22 mouse cellular contexts compared by ENCODE assay signal in the genomic region with DNA sequence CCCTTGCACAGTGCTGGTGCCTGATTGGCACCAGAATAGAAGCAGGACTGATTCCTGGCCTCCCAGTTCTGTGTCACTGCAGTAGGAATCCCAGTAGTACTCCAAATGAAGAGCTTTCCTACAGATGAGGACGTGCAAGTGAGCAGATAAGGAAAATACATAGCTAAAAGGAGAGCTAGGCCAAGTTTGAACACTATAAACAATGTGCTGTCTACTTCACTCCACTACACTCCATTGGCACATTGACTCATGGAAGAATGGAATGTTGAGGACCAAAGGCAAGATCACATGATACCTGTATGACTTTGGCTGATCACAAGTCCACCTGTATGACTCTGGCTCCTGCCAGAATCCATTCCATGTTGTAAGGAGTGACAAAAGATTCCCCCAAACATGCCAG.
DNase-seq lines count a peak whose midpoint lies in the region; ATAC-seq and TF ChIP-seq lines count a peak whose summit lies in the region.
"Had no signal": no experiment of that assay in that cellular context is flagged by ENCODE, and none has a peak within 500 bp of the region (broad histone marks: within the 10 kb centered on the region; RNA-seq: fewer than 3 reads in every experiment).

No protein-coding gene starts in this region.

- H3K36me3 ChIP-seq in lung, embryonic 16.5 days (ENCODE audit: control insufficient read depth, insufficient read depth, low read length) = no peaks in the 10 kb centered on the region
- no peaks in the 10 kb centered on the region for H3K36me3 ChIP-seq in lung, postnatal 0 days (ENCODE audit: insufficient read depth, low read length)
- H3K36me3 ChIP-seq: G1E had no signal

- no peaks in the 10 kb centered on the region for H3K27me3 ChIP-seq in lung, embryonic 16.5 days (ENCODE audit: control insufficient read depth, insufficient read depth, low read depth, low read length)
- no peaks in the 10 kb centered on the region for H3K27me3 ChIP-seq in lung, postnatal 0 days (replicated peaks; ENCODE audit: insufficient read depth, low read length)
- H3K27me3 ChIP-seq: CH12.LX had no signal

- TF ChIP-seq POLR2A in lung, adult 2 months (IDR thresholded peaks at IDR 0.05; ENCODE audit: borderline replicate concordance, extremely low read depth, low read depth, low read length) = no peak

- H3K27ac ChIP-seq in lung, embryonic 16.5 days (ENCODE audit: low read length) = no peak overlapping the region
- no peak overlapping the region for H3K27ac ChIP-seq in lung, postnatal 0 days (ENCODE audit: low read length)

- no peaks in the 10 kb centered on the region for H3K4me1 ChIP-seq in lung, embryonic 16.5 days (replicated peaks; ENCODE audit: control insufficient read depth, insufficient read depth, low read length)
- H3K4me1 ChIP-seq in lung, postnatal 0 days (ENCODE audit: insufficient read depth, low read depth, low read length) = no peaks in the 10 kb centered on the region
- H3K4me1 ChIP-seq in lung, adult 2 months (ENCODE audit: control insufficient read depth, insufficient read depth, low read length) = no peaks in the 10 kb centered on the region

- H3K4me2 ChIP-seq in lung, embryonic 16.5 days (ENCODE audit: low read depth, low read length) = no peak overlapping the region
- no peak overlapping the region for H3K4me2 ChIP-seq in lung, postnatal 0 days (replicated peaks; ENCODE audit: low read depth, low read length)

- TF ChIP-seq EP300 in lung, postnatal 0 days (IDR thresholded peaks at IDR 0.05) = peak; percentile 72

- ATAC-seq in lung, embryonic 16.5 days (ENCODE audit: low read depth) = peak; percentile 36; the same call in 1 of the 2 replicates
- peak; percentile 85 for ATAC-seq in lung, postnatal 0 days
- ATAC-seq: activated CD4-positive, CD25-positive, alpha-beta regulatory T cell, adult 4 months; CD4-positive, CD25-positive, alpha-beta regulatory T cell, adult 4 months; Patski had no signal

- WGBS in lung, embryonic 16.5 days = 19% methylated on average over 1 of the region's 1 CpGs
- 11% methylated on average over 1 of the region's 1 CpGs for WGBS in lung, postnatal 0 days
- WGBS in lung, adult 2 months = 39% methylated on average over 1 of the region's 1 CpGs

- H3K4me3 ChIP-seq in lung, embryonic 16.5 days (ENCODE audit: low read length) = no peak overlapping the region
- no peak overlapping the region for H3K4me3 ChIP-seq in lung, postnatal 0 days (ENCODE audit: low read depth, low read length)
- H3K4me3 ChIP-seq in lung, adult 2 months (replicated peaks; ENCODE audit: extremely low read depth, low read depth, low read length) = no peak overlapping the region

- H3K9ac ChIP-seq in lung, embryonic 16.5 days (ENCODE audit: low read length) = no peak overlapping the region
- H3K9ac ChIP-seq in lung, postnatal 0 days (replicated peaks; ENCODE audit: low read depth) = no peak overlapping the region

- no peak for TF ChIP-seq CTCF in lung, postnatal 0 days (IDR thresholded peaks at IDR 0.05)
- no peak for TF ChIP-seq CTCF in lung, adult 2 months (IDR thresholded peaks at IDR 0.05; ENCODE audit: insufficient read depth, low read length)

- DNase-seq in lung, postnatal 10 days = no peak
- peak; percentile 63 for DNase-seq in lung, postnatal 0 days (ENCODE audit: low spot score)
- no peak for DNase-seq in lung, adult 2 months
- peak; percentile 2 for DNase-seq in lung, postnatal 25 days (ENCODE audit: low spot score)
- no peak for DNase-seq in lung, postnatal 14 days
- DNase-seq in lung, postnatal 36 days = peak; percentile 16
- no peak for DNase-seq in lung, postnatal 4 days
- DNase-seq: adrenal gland, adult 2 months; adrenal gland, adult 8-10 months; adrenal gland, postnatal 10 days; adrenal gland, postnatal 14 days; adrenal gland, postnatal 25 days; adrenal gland, postnatal 36 days; B cell, adult 2 months; cerebellum, adult 11 months; cerebellum, adult 11-12 months had no signal

- no peaks in the 10 kb centered on the region for H3K9me3 ChIP-seq in lung, embryonic 16.5 days (ENCODE audit: control insufficient read depth, low read length)
- no peaks in the 10 kb centered on the region for H3K9me3 ChIP-seq in lung, postnatal 0 days (ENCODE audit: low read length)
- H3K9me3 ChIP-seq: G1E had no signal

Comparison
In these comparisons a context has a peak if more than half of its experiments do, and no peak if none do; other contexts are left out.
1. DNase-seq: peak in lung, postnatal 0 days (single experiment), lung, postnatal 25 days (single experiment) and lung, postnatal 36 days (single experiment); none in lung, postnatal 10 days (single experiment), lung, adult 2 months (single experiment), lung, postnatal 14 days (single experiment) and lung, postnatal 4 days (0 of 2).